Mouse (Mus musculus) kidney, embryonic 15.5 days (tissue): ENCODE data around the gene Map2k7. TPM values are rescaled to one million over a fixed set of nuclear protein-coding genes. Genes with fewer than 3 reads are reported as not detected.
"Not testable (repeated sequence)": the region's sequence is repeated elsewhere in the genome, so short reads cannot be mapped to it uniquely, and the experiment has no call there.

Source experiments
- ATAC-seq: fragments of 200-750 bp; cut with Nextera tagmentation; replicated peaks from 2 replicates; pipeline ENCODE4 v1.8.0; 2017; ENCODE audit warnings: moderate TSS enrichment; ENCODE audit not compliant: low FRiP score
- H3K27ac ChIP-seq: fragments of 300-500 bp; sonication (generic); 2 replicates; pipeline ENCODE4 v1.5.1; 2015; ENCODE audit warnings: mild to moderate bottlenecking, inconsistent platforms
- H3K27me3 ChIP-seq: fragments of 300-500 bp; sonication (generic); 2 replicates; pipeline ENCODE4 v1.6.1; 2015; ENCODE audit warnings: inconsistent platforms
- H3K36me3 ChIP-seq: fragments of 300-500 bp; sonication (generic); 2 replicates; pipeline ENCODE4 v1.6.1; 2015; ENCODE audit warnings: inconsistent platforms
- H3K4me1 ChIP-seq: fragments of 300-500 bp; sonication (generic); 2 replicates; pipeline ENCODE4 v1.6.1; 2015; ENCODE audit warnings: inconsistent platforms
- H3K4me2 ChIP-seq: fragments of 300-500 bp; sonication (generic); 2 replicates; pipeline ENCODE4 v1.6.1; 2015; ENCODE audit warnings: moderate library complexity, mild to moderate bottlenecking, inconsistent platforms
- H3K4me3 ChIP-seq: fragments of 300-500 bp; sonication (generic); replicated peaks from 2 replicates; pipeline ENCODE4 v1.5.1; 2015; ENCODE audit warnings: mild to moderate bottlenecking, inconsistent platforms
- H3K9ac ChIP-seq: fragments of 300-500 bp; sonication (generic); 2 replicates; pipeline ENCODE4 v1.6.1; 2015; ENCODE audit warnings: mild to moderate bottlenecking, inconsistent platforms
- H3K9me3 ChIP-seq: fragments of 300-500 bp; sonication (generic); replicated peaks from 2 replicates; pipeline ENCODE4 v1.6.1; 2016; ENCODE audit warnings: inconsistent platforms
- WGBS: fragments of 180-500 bp; shearing (Covaris S2); methylation state at CpG from one replicate; pipeline ENCODE4 v1.1.7; 2015; ENCODE audit warnings: mixed read lengths; 5-methylcytosine and 5-hydroxymethylcytosine counted together
- polyA plus RNA-seq: library from polyadenylated mRNA; unstranded; fragments of >200 nt; fragmentation: Nextera tagmentation; extraction: Ambion mirVana; gene quantifications from 2 replicates; pipeline ENCODE4 v1.2.1, GENCODE M21; 2015

The Map2k7 gene
- polyA plus RNA-seq, 1 experiment from 2014 or later = 28.0 TPM

DNA sequence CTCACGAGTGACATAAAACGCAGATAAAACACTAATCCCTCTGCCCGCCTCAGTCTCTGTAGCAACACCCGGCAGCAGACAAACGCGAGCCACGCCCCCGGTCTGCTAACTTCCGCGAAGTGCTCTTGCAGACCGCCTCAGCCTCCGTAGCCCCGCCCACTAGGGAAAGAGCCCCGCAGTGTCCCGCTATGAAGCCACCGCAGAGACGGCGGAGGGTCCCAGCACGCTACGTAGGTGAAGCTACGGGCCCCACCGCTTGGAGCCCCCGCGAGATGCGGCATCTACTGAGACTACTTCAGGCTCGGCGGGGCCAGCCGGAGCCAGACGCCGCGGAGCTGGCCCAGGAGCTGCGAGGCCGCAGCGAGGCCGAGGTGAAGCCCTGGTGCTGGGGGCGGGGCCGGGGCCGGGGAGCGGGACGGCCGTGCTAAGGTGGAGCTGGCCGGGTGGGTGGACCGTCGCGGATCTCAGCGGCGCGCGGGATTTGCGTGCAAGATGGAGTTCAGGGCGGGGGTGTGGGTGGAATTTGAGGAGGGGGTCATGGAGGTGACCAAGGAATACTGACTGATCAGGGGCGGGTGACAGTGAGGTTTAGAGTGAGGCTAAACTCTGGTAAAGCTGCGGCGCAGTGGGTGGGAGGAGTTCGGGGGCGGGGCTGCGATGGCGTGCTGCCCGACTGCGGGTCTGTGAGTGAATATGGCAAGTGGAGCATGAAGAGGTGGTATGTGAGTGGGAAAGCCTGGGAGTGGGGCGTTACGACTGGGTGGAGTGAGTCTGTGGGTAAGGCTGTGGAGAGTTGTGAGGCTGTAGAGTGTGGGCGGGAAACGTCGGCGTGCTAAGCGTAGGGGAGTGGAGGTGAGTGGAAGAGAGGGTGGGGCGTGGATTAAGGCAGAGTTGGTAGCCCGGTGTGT lies 14.6 kb downstream of the Map2k7 start, which contains the start of gene Snapc2:
Gene Snapc2 (plus strand): TSS at position 147 of the 908 bp plus-strand sequence.
- Histone ChIP-seq H3K27ac (peak within 1 kb of the TSS; percentile 97), H3K9me3 (no peaks in the 10 kb centered on the region), H3K4me2 (peak within 1 kb of the TSS; percentile 81), H3K4me3 (peak within 1 kb of the TSS; percentile 94), H3K4me1 (peaks cover 60% of the 10 kb centered on the region), H3K36me3 (peaks cover 31% of the 10 kb centered on the region), H3K9ac (peak within 1 kb of the TSS; percentile 97), H3K27me3 (no peaks in the 10 kb centered on the region)
- WGBS = under 1% methylated on average over 69 of the region's 69 CpGs
- ATAC-seq = peak; percentile 90

DNA sequence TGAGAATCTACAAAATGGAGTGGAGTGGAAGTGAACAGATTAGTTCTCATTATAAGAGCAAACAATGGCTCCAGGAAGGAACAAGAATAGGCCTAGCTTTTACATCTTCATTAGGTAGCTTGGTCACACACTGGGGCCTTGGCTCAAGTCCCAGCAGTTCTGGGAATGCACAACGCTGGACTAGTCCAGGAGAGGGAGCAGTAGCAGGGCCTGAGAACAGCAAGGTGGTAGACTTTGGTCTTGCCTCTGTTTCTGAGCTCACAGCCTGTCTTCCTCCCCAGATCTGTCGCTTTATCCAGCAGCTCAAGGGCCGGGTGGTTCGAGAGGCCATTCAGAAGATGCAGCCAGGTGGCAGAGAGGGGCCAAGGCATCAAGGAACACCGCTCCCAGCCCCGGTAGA lies 15.5 kb downstream of the Map2k7 start:
- no peak for ATAC-seq
- Histone ChIP-seq H3K27me3 (no peaks in the 10 kb centered on the region), H3K4me1 (peaks cover 57% of the 10 kb centered on the region), H3K9me3 (no peaks in the 10 kb centered on the region), H3K4me3 (peak overlapping the region; percentile 94), H3K9ac (peak overlapping the region; percentile 97; the same call in 1 of the 2 replicates), H3K4me2 (peak overlapping the region; percentile 81), H3K27ac (peak overlapping the region; percentile 97), H3K36me3 (peaks cover 29% of the 10 kb centered on the region)
- WGBS = 71% methylated on average over 6 of the region's 6 CpGs

DNA sequence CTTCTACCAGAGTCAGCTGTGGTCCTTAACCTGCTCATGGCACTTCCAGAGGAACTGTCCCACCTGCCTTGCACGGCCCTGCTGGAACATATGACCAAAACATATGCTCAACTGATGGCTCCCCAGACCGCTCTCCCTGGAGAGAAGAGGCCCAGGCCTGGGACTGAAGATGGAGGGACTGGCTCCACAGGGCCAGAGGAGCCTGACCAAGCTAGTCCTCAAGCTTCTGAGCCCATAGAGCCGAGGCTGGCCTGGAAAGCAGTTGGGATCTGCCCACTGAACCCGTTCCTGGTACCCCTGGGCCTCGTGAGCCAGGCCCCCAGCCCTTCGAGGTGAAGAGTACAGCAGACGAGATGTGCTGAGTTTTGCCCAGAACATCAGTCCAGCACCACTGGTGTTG lies 16.9 kb downstream of the Map2k7 start:
- WGBS = 82% methylated on average over 7 of the region's 7 CpGs
- not testable (repeated sequence) for H3K27ac ChIP-seq, H3K9me3 ChIP-seq, ATAC-seq, H3K27me3 ChIP-seq, H3K4me3 ChIP-seq, H3K4me2 ChIP-seq, H3K9ac ChIP-seq
- Histone ChIP-seq H3K36me3 (peaks cover 35% of the 10 kb centered on the region), H3K4me1 (peaks cover 52% of the 10 kb centered on the region)

DNA sequence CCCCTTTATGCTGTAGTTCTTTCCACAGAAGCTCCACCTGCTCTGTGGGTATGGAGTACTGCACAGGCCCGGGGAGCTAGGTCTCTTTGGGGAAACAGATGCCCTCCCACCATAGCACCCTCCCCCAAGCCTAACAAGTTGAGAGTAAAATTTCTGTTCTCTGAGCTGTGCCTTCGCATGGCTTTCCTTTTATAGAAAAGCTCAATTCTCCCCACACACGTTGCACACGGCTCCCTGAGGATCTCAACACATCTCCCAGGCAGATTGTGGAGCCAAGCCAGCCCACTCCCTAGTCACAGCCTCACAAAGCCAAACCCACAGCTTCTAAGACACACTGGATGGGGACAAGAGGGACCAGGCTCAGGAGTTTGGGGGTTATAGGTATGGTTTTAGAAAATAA lies 18.4 kb downstream of the Map2k7 start:
- Histone ChIP-seq H3K4me3 (no peak overlapping the region), H3K4me1 (peaks cover 49% of the 10 kb centered on the region), H3K27ac (no peak overlapping the region), H3K9ac (no peak overlapping the region), H3K36me3 (peaks cover 49% of the 10 kb centered on the region), H3K9me3 (no peaks in the 10 kb centered on the region), H3K4me2 (no peak overlapping the region), H3K27me3 (no peaks in the 10 kb centered on the region)
- WGBS = 53% methylated on average over 4 of the region's 4 CpGs
- no peak for ATAC-seq

- ATAC-seq = no peak
- 71% methylated on average over 4 of the region's 4 CpGs for WGBS
- H3K4me3 ChIP-seq = peak overlapping the region; percentile 71
- no peak overlapping the region for H3K27ac ChIP-seq
- peaks cover 53% of the 10 kb centered on the region for H3K36me3 ChIP-seq
- H3K4me1 ChIP-seq = peaks cover 46% of the 10 kb centered on the region
- H3K9me3 ChIP-seq = no peaks in the 10 kb centered on the region
- H3K4me2 ChIP-seq = peak overlapping the region; percentile 81
- peak overlapping the region; percentile 71; the same call in 1 of the 2 replicates for H3K9ac ChIP-seq
- no peaks in the 10 kb centered on the region for H3K27me3 ChIP-seq
These were observed 18.8 kb downstream of the Map2k7 start for GRCm38 (mm10) chr8:4257350-4257749.

DNA sequence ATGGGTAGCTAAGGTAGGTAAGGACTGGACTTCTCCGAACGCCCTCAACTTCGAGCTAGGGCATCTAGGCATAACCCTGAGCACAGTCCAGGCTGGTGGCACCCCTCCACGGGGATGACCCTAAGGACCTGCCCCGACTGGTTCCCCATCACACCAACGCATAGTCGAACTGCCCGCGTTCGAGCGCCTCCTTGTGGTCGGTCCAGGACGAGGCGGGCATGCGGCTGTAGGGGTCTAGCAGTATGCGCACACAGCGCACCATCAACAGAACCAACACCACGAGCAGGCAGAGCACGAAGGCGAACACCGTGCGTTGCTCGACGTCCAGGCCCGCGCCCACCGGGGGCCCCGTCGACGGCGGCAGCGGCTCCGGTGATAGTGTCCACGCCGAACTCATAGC lies 19.7 kb downstream of the Map2k7 start:
- Histone ChIP-seq H3K9me3 (no peaks in the 10 kb centered on the region), H3K4me2 (peak overlapping the region; percentile 81), H3K27me3 (no peaks in the 10 kb centered on the region), H3K36me3 (peaks cover 62% of the 10 kb centered on the region), H3K27ac (peak overlapping the region; percentile 84), H3K9ac (peak overlapping the region; percentile 71), H3K4me3 (peak overlapping the region; percentile 71), H3K4me1 (peaks cover 43% of the 10 kb centered on the region)
- 3% methylated on average over 35 of the region's 35 CpGs for WGBS
- peak; percentile 59 for ATAC-seq

- H3K36me3 ChIP-seq = peaks cover 67% of the 10 kb centered on the region
- H3K27me3 ChIP-seq = no peaks in the 10 kb centered on the region
- ATAC-seq = peak; percentile 74
- peaks cover 40% of the 10 kb centered on the region for H3K4me1 ChIP-seq
- H3K27ac ChIP-seq = peak overlapping the region; percentile 84
- H3K4me2 ChIP-seq = peak overlapping the region; percentile 81
- peak overlapping the region; percentile 71 for H3K4me3 ChIP-seq
- H3K9ac ChIP-seq = peak overlapping the region; percentile 71
- WGBS = 0% methylated on average over 31 of the region's 32 CpGs
- H3K9me3 ChIP-seq = no peaks in the 10 kb centered on the region
These were observed 20.1 kb downstream of the Map2k7 start for GRCm38 (mm10) chr8:4258678-4259077.

- 5% methylated on average over 32 of the region's 33 CpGs for WGBS
- no peaks in the 10 kb centered on the region for H3K9me3 ChIP-seq
- peak within 1 kb of the TSS; percentile 84 for H3K27ac ChIP-seq
- peaks cover 35% of the 10 kb centered on the region for H3K4me1 ChIP-seq
- peaks cover 71% of the 10 kb centered on the region for H3K36me3 ChIP-seq
- peak within 1 kb of the TSS; percentile 71 for H3K9ac ChIP-seq
- peak within 1 kb of the TSS; percentile 81 for H3K4me2 ChIP-seq
- H3K4me3 ChIP-seq = peak within 1 kb of the TSS; percentile 71
- peak; percentile 93 for ATAC-seq
- H3K27me3 ChIP-seq = no peaks in the 10 kb centered on the region
These were observed 20.7 kb downstream of the Map2k7 start, which contains the start of gene Ctxn1 for GRCm38 (mm10) chr8:4259125-4259804. Ctxn1 (minus strand) TSS chr8:4259274.

DNA sequence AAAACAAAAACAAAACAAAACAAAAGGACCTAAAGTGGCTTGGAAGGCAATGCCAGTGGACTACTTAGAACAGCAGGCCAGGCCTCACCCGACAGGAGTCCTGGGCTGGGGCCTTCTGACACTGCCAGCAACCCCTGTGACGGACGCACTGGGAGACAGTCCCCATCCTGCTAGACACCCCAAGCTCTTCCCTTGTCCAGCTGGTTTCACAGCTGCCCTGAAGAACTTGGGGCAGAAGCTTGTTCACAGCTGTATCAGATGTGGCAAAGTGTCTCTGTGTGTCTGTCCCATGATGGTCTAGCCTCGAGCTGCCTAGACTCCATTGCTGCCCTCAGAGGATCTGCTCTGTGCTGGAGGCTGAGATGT lies 21.2 kb downstream of the Map2k7 start:
- ATAC-seq = no peak
- WGBS = 80% methylated on average over 4 of the region's 4 CpGs
- H3K27me3 ChIP-seq = no peaks in the 10 kb centered on the region
- H3K36me3 ChIP-seq = peaks cover 71% of the 10 kb centered on the region
- 0 out of 2 replicates have a peak overlapping the region, but pooled peaks have one; percentile 81 for H3K4me2 ChIP-seq
- H3K9ac ChIP-seq = no peak overlapping the region
- H3K9me3 ChIP-seq = no peaks in the 10 kb centered on the region
- peak overlapping the region; percentile 71; the same call in 1 of the 2 replicates for H3K4me3 ChIP-seq
- H3K4me1 ChIP-seq = peaks cover 31% of the 10 kb centered on the region
- H3K27ac ChIP-seq = peak overlapping the region; percentile 84

- WGBS = 89% methylated on average over 8 of the region's 8 CpGs
- Histone ChIP-seq H3K9ac (no peak overlapping the region), H3K27ac (no peak overlapping the region), H3K4me1 (peaks cover 10% of the 10 kb centered on the region), H3K4me2 (no peak overlapping the region), H3K27me3 (no peaks in the 10 kb centered on the region), H3K9me3 (no peaks in the 10 kb centered on the region), H3K36me3 (peaks cover 87% of the 10 kb centered on the region), H3K4me3 (no peak overlapping the region)
- no peak for ATAC-seq
These were observed 24.7 kb downstream of the Map2k7 start for GRCm38 (mm10) chr8:4263105-4263791.

DNA sequence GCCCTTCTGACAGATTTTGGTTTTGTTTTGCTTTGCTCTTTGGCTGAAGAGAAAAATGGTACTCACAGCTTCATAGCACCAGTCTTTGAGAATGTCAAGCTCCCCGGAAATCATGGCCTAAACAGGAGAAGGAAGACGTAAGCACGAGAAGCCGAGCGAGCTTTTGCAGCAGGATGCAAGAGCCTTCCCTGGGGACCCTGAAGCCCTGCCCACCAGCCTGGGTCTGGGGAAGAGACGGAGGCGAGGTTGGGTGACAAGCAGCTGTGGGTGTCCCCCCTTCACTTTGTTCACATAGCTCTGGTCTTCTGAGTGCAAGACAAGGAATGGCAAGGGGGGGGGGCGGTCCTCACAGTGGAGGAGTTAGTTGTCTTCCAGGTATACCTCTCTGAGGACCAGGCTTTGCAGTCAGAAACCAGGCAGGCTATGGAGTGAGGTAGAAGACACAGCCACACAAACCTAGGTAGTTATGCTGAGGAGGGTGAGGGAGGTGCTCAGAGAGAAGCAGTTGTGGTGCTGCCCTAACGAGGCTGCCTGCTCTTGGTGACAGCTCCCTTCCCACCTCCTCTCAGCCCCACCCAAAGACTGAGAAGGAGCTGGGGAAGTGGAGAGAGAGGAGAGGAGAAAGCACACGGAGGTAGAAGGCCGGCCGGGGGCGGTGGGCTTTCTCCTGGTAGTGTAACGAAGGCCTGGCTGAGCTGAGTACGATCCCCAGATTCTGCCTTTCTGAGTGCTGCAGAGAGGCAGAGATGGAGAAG lies 26.8 kb downstream of the Map2k7 start:
- Histone ChIP-seq H3K4me3 (no peak overlapping the region), H3K9me3 (no peaks in the 10 kb centered on the region), H3K36me3 (peaks cover 100% of the 10 kb centered on the region), H3K27ac (no peak overlapping the region), H3K27me3 (no peaks in the 10 kb centered on the region), H3K9ac (no peak overlapping the region), H3K4me1 (no peaks in the 10 kb centered on the region), H3K4me2 (no peak overlapping the region)
- ATAC-seq = no peak
- WGBS = 89% methylated on average over 15 of the region's 15 CpGs
